Mouse (Mus musculus): ENCODE results near the gene Chka.

Chka gene

GRCm38 (mm10) chr19:3890181-3890580 lies 38.6 kb downstream of the Chka start:
- peak; percentile 50 to 61 for DNase-seq

GRCm38 (mm10) chr19:3893545-3894116 lies 42.1 kb downstream of the Chka start:
- no peak for DNase-seq

GRCm38 (mm10) chr19:3894294-3894693 lies 42.7 kb downstream of the Chka start:
- DNase-seq: no peak

GRCm38 (mm10) chr19:3895171-3895631 lies 43.6 kb downstream of the Chka start:
- no peak for DNase-seq

- no peak for DNase-seq
These were observed 44.6 kb downstream of the Chka start for GRCm38 (mm10) chr19:3896208-3896607.

- no peak for DNase-seq
These were observed 46.0 kb downstream of the Chka start for GRCm38 (mm10) chr19:3897557-3897956.

GRCm38 (mm10) chr19:3898952-3899351 lies 47.4 kb downstream of the Chka start:
- no peak for DNase-seq

GRCm38 (mm10) chr19:3899618-3900017 lies 48.0 kb downstream of the Chka start:
- DNase-seq: no peak

- DNase-seq: no peak
These were observed 51.4 kb downstream of the Chka start for GRCm38 (mm10) chr19:3902966-3903365.

- DNase-seq: no peak
These were observed 52.2 kb downstream of the Chka start for GRCm38 (mm10) chr19:3903648-3904362.

GRCm38 (mm10) chr19:3904363-3904675 lies 52.7 kb downstream of the Chka start:
- no peak for DNase-seq

GRCm38 (mm10) chr19:3905261-3905969 lies 53.8 kb downstream of the Chka start:
- DNase-seq: peak; percentile 57 to 71

- peak in 1 of 2 experiments; percentile 42 for DNase-seq
These were observed 54.8 kb downstream of the Chka start for GRCm38 (mm10) chr19:3906326-3906725.

- DNase-seq: peak; percentile 85 to 91
These were observed 55.5 kb downstream of the Chka start, which contains the start of gene Tcirg1 for GRCm38 (mm10) chr19:3906795-3907786. Gene Tcirg1 (minus strand): TSS chr19:3907133.

GRCm38 (mm10) chr19:3907876-3908660 lies 56.5 kb downstream of the Chka start:
- DNase-seq: no peak

GRCm38 (mm10) chr19:3910206-3910605 lies 58.6 kb downstream of the Chka start:
- no peak for DNase-seq

GRCm38 (mm10) chr19:3912337-3913204 lies 61.0 kb downstream of the Chka start, which contains the start of gene Ndufs8:
Gene Ndufs8 (minus strand): TSS chr19:3912774.
- peak; percentile 88 to 94 for DNase-seq

- DNase-seq: no peak
These were observed 62.1 kb downstream of the Chka start for GRCm38 (mm10) chr19:3913692-3914091.

- no peak for DNase-seq
These were observed 63.0 kb downstream of the Chka start for GRCm38 (mm10) chr19:3914535-3914934.

GRCm38 (mm10) chr19:3916727-3917126 lies 65.2 kb downstream of the Chka start:
- no peak for DNase-seq

- no peak for DNase-seq
These were observed 68.4 kb downstream of the Chka start for GRCm38 (mm10) chr19:3919928-3920327.
